Mouse (Mus musculus) mesoderm, embryonic 11.5 days (tissue): ENCODE data around the gene Mphosph6.

Experiments used
- DNase-seq: peaks from one replicate; pipeline ENCODE4 v3.0.0-alpha.2; 2012; ENCODE audit warnings: low read depth, low spot score

The Mphosph6 gene

GRCm38 (mm10) chr8:117771115-117771836, 30.5 kb downstream of the Mphosph6 start:
- DNase-seq = no peak

DNA sequence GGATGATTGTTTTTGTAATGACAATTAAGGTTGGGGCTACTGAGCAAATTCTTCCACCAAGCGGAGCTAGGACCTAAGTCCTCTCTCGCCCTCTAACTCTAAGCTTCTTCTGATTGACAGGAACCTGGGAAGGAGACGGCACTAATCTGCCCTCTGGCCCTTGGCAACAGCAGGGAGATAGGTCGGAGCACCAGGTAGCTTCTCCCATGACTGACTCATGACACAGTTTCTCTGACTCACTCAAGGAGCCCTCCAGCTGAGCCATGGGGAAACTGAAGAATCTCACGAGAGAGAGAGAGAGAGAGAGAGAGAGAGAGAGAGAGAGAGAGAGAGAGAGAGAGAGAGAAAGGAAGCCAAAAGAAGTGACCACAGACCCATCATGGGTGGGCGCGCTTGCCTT, 32.8 kb downstream of the Mphosph6 start:
- DNase-seq = no peak

- no peak for DNase-seq
These were observed 35.8 kb downstream of the Mphosph6 start for GRCm38 (mm10) chr8:117765947-117766346.

DNA sequence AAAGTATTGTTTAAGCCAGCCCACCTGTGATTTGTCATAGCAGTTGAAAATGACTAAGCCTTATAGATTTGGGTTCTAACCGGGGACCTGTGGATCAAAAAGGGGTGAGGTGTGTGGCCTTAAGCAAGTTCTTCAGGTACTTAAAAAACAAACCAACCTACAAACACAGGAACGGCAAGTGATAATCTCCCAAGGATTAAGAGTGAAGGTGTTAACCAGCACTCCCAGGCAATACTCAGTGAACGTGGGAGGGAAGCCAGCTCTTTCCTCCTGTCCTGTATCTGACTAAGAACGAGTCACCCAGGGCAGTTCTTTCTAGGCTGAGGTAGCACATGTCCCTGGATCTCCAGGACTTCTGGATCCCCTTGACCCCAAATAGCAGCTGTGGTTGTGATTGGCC, 37.1 kb downstream of the Mphosph6 start:
- no peak for DNase-seq

GRCm38 (mm10) chr8:117762776-117763175, 39.0 kb downstream of the Mphosph6 start:
- no peak for DNase-seq

- no peak for DNase-seq
These were observed 43.8 kb downstream of the Mphosph6 start for GRCm38 (mm10) chr8:117757900-117758299.

- no peak for DNase-seq
These were observed 52.3 kb downstream of the Mphosph6 start for GRCm38 (mm10) chr8:117749436-117749835.

DNA sequence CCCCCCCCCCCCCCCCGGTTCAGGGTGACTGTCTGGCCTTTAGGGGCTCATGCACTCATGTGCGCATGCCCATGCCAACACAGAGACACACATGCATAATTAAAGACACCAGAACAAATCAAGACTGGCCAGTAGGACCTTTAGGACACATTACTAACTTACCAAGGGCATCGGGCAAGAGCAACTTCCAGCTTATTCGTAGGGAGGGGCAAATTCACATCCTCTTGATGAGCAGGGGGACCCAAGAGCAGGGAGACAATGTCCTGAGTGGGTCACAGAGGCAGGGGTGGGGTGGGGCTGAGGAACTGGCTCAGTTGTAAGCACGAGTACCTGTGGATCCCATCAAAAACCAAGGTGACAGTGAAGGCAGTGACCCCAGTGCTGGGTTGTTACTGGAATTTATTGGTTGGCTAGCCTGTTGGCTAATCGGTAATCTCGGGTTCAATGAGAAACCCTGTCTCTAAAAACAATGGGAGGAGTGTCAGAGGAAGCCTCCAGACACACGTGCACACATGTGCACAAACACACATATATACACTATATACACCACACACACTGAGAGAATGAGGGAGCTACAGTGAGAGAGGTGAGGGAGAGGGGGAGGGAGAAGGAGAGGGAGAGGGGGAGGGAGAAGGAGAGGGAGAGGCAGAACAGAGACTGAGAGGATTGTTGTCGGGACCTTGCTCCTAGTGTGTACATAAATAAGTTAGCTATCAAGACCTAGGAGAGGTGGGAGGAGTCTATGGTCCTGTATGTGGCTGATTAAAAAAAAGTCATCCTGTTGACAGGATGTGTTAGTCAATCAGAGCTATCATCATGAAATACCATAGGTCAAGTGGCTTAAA, 53.6 kb downstream of the Mphosph6 start:
- DNase-seq = no peak

- DNase-seq = peak; percentile 12
These were observed 54.3 kb downstream of the Mphosph6 start for GRCm38 (mm10) chr8:117747428-117747827.

- no peak for DNase-seq
These were observed 55.1 kb downstream of the Mphosph6 start for GRCm38 (mm10) chr8:117746651-117747050.

GRCm38 (mm10) chr8:117742431-117743012, 59.2 kb downstream of the Mphosph6 start:
- no peak for DNase-seq
